Mouse (Mus musculus): Measurements from ENCODE around the gene Stam2. TPM values are rescaled to one million over a fixed set of nuclear protein-coding genes. Genes with fewer than 3 reads are reported as not detected.

Stam2 gene
- polyA plus RNA-seq, 1 experiment from 2014 or later: 22.2 TPM

GRCm38 (mm10) chr2:52714111-52714510, 28.0 kb downstream of the Stam2 start:
- 91% methylated on average over 4 of the region's 4 CpGs for WGBS
- H3K9ac ChIP-seq (ENCODE audit: low read depth, low read length): no peak overlapping the region
- ATAC-seq (replicated peaks; ENCODE audit: low FRiP score): no peak

GRCm38 (mm10) chr2:52710804-52711203, 31.3 kb downstream of the Stam2 start:
- no peaks in the 10 kb centered on the region for H3K9me3 ChIP-seq (ENCODE audit: control insufficient read depth, low read length)
- H3K4me3 ChIP-seq (ENCODE audit: low read depth, low read length): no peak overlapping the region
- no peak overlapping the region for H3K9ac ChIP-seq (ENCODE audit: low read depth, low read length)
- no peak for DNase-seq (ENCODE audit: low spot score)
- H3K27me3 ChIP-seq (replicated peaks; ENCODE audit: control insufficient read depth, insufficient read depth, low read length): no peaks in the 10 kb centered on the region
- ATAC-seq (replicated peaks; ENCODE audit: low FRiP score): no peak
- no peak overlapping the region for H3K4me2 ChIP-seq
- peaks cover 12% of the 10 kb centered on the region for H3K36me3 ChIP-seq (ENCODE audit: control insufficient read depth, insufficient read depth, low read length)
- H3K4me1 ChIP-seq (replicated peaks; ENCODE audit: control insufficient read depth, insufficient read depth, low read length): no peaks in the 10 kb centered on the region
- H3K27ac ChIP-seq (ENCODE audit: low read depth, low read length): no peak overlapping the region
- 89% methylated on average over 2 of the region's 2 CpGs for WGBS

More at GRCm38 (mm10) chr2:52714111-52714510, 28.0 kb downstream of the Stam2 start:
- no peak overlapping the region for H3K4me2 ChIP-seq
- DNase-seq (ENCODE audit: low spot score): no peak
- H3K4me3 ChIP-seq (ENCODE audit: low read depth, low read length): no peak overlapping the region
- H3K27ac ChIP-seq (ENCODE audit: low read depth, low read length): no peak overlapping the region
- H3K36me3 ChIP-seq (ENCODE audit: control insufficient read depth, insufficient read depth, low read length): peaks cover 10% of the 10 kb centered on the region
- H3K27me3 ChIP-seq (replicated peaks; ENCODE audit: control insufficient read depth, insufficient read depth, low read length): no peaks in the 10 kb centered on the region
- no peaks in the 10 kb centered on the region for H3K9me3 ChIP-seq (ENCODE audit: control insufficient read depth, low read length)
- H3K4me1 ChIP-seq (replicated peaks; ENCODE audit: control insufficient read depth, insufficient read depth, low read length): no peaks in the 10 kb centered on the region

GRCm38 (mm10) chr2:52709417-52709816, 32.7 kb downstream of the Stam2 start:
- no peaks in the 10 kb centered on the region for H3K27me3 ChIP-seq (replicated peaks; ENCODE audit: control insufficient read depth, insufficient read depth, low read length)
- no peak overlapping the region for H3K27ac ChIP-seq (ENCODE audit: low read depth, low read length)
- H3K9me3 ChIP-seq (ENCODE audit: control insufficient read depth, low read length): no peaks in the 10 kb centered on the region
- 85% methylated on average over 5 of the region's 5 CpGs for WGBS
- H3K9ac ChIP-seq (ENCODE audit: low read depth, low read length): no peak overlapping the region
- DNase-seq (ENCODE audit: low spot score) (no peak), ATAC-seq (replicated peaks; ENCODE audit: low FRiP score) (no peak)
- peaks cover 12% of the 10 kb centered on the region for H3K36me3 ChIP-seq (ENCODE audit: control insufficient read depth, insufficient read depth, low read length)
- no peak overlapping the region for H3K4me3 ChIP-seq (ENCODE audit: low read depth, low read length)
- H3K4me1 ChIP-seq (replicated peaks; ENCODE audit: control insufficient read depth, insufficient read depth, low read length): no peaks in the 10 kb centered on the region
- H3K4me2 ChIP-seq: no peak overlapping the region

- Histone ChIP-seq H3K4me2 (no peak overlapping the region), H3K4me3 (ENCODE audit: low read depth, low read length) (no peak overlapping the region), H3K36me3 (ENCODE audit: control insufficient read depth, insufficient read depth, low read length) (peaks cover 4% of the 10 kb centered on the region; the same call in 1 of the 2 replicates), H3K4me1 (replicated peaks; ENCODE audit: control insufficient read depth, insufficient read depth, low read length) (no peaks in the 10 kb centered on the region), H3K9ac (ENCODE audit: low read depth, low read length) (no peak overlapping the region), H3K9me3 (ENCODE audit: control insufficient read depth, low read length) (no peaks in the 10 kb centered on the region), H3K27me3 (replicated peaks; ENCODE audit: control insufficient read depth, insufficient read depth, low read length) (no peaks in the 10 kb centered on the region), H3K27ac (ENCODE audit: low read depth, low read length) (no peak overlapping the region)
- DNase-seq (ENCODE audit: low spot score): no peak
- WGBS: 93% methylated on average over 11 of the region's 11 CpGs
- ATAC-seq (replicated peaks; ENCODE audit: low FRiP score): no peak
Measured at GRCm38 (mm10) chr2:52701368-52702036, 40.6 kb downstream of the Stam2 start.

- H3K36me3 ChIP-seq (ENCODE audit: control insufficient read depth, insufficient read depth, low read length): peaks cover 4% of the 10 kb centered on the region; the same call in 1 of the 2 replicates
- ATAC-seq (replicated peaks; ENCODE audit: low FRiP score) (no peak), DNase-seq (ENCODE audit: low spot score) (no peak)
- no peaks in the 10 kb centered on the region for H3K9me3 ChIP-seq (ENCODE audit: control insufficient read depth, low read length)
- H3K9ac ChIP-seq (ENCODE audit: low read depth, low read length): no peak overlapping the region
- no peaks in the 10 kb centered on the region for H3K27me3 ChIP-seq (replicated peaks; ENCODE audit: control insufficient read depth, insufficient read depth, low read length)
- no peak overlapping the region for H3K4me3 ChIP-seq (ENCODE audit: low read depth, low read length)
- H3K4me2 ChIP-seq: no peak overlapping the region
- whole genome bisulfite sequencing: 81% methylated on average over 5 of the region's 5 CpGs
- H3K27ac ChIP-seq (ENCODE audit: low read depth, low read length): no peak overlapping the region
- H3K4me1 ChIP-seq (replicated peaks; ENCODE audit: control insufficient read depth, insufficient read depth, low read length): no peaks in the 10 kb centered on the region
Measured at GRCm38 (mm10) chr2:52700352-52700751, 41.7 kb downstream of the Stam2 start.

- 83% methylated on average over 6 of the region's 6 CpGs for WGBS
- H3K4me2 ChIP-seq: no peak overlapping the region
- H3K9ac ChIP-seq (ENCODE audit: low read depth, low read length): no peak overlapping the region
- no peaks in the 10 kb centered on the region for H3K27me3 ChIP-seq (replicated peaks; ENCODE audit: control insufficient read depth, insufficient read depth, low read length)
- no peak overlapping the region for H3K4me3 ChIP-seq (ENCODE audit: low read depth, low read length)
- peaks cover 2% of the 10 kb centered on the region; the same call in 1 of the 2 replicates for H3K36me3 ChIP-seq (ENCODE audit: control insufficient read depth, insufficient read depth, low read length)
- no peaks in the 10 kb centered on the region for H3K9me3 ChIP-seq (ENCODE audit: control insufficient read depth, low read length)
- H3K4me1 ChIP-seq (replicated peaks; ENCODE audit: control insufficient read depth, insufficient read depth, low read length): no peaks in the 10 kb centered on the region
- H3K27ac ChIP-seq (ENCODE audit: low read depth, low read length): no peak overlapping the region
- ATAC-seq (replicated peaks; ENCODE audit: low FRiP score) (no peak), DNase-seq (ENCODE audit: low spot score) (no peak)
Measured at GRCm38 (mm10) chr2:52694604-52695003, 47.5 kb downstream of the Stam2 start.

- H3K27ac ChIP-seq (ENCODE audit: low read depth, low read length): no peak overlapping the region
- no peak for ATAC-seq (replicated peaks; ENCODE audit: low FRiP score)
- H3K4me1 ChIP-seq (replicated peaks; ENCODE audit: control insufficient read depth, insufficient read depth, low read length): no peaks in the 10 kb centered on the region
- WGBS: 74% methylated on average over 4 of the region's 4 CpGs
- H3K4me2 ChIP-seq: no peak overlapping the region
- H3K9me3 ChIP-seq (ENCODE audit: control insufficient read depth, low read length): no peaks in the 10 kb centered on the region
- H3K4me3 ChIP-seq (ENCODE audit: low read depth, low read length): no peak overlapping the region
- H3K27me3 ChIP-seq (replicated peaks; ENCODE audit: control insufficient read depth, insufficient read depth, low read length): no peaks in the 10 kb centered on the region
- no peak overlapping the region for H3K9ac ChIP-seq (ENCODE audit: low read depth, low read length)
- no peak for DNase-seq (ENCODE audit: low spot score)
- no peaks in the 10 kb centered on the region for H3K36me3 ChIP-seq (ENCODE audit: control insufficient read depth, insufficient read depth, low read length)
Measured at GRCm38 (mm10) chr2:52691745-52692144, 50.3 kb downstream of the Stam2 start.

- Histone ChIP-seq H3K4me2 (no peak overlapping the region), H3K4me1 (replicated peaks; ENCODE audit: control insufficient read depth, insufficient read depth, low read length) (no peaks in the 10 kb centered on the region), H3K27ac (ENCODE audit: low read depth, low read length) (no peak overlapping the region), H3K36me3 (ENCODE audit: control insufficient read depth, insufficient read depth, low read length) (no peaks in the 10 kb centered on the region), H3K27me3 (replicated peaks; ENCODE audit: control insufficient read depth, insufficient read depth, low read length) (no peaks in the 10 kb centered on the region), H3K4me3 (ENCODE audit: low read depth, low read length) (no peak overlapping the region), H3K9ac (ENCODE audit: low read depth, low read length) (no peak overlapping the region), H3K9me3 (ENCODE audit: control insufficient read depth, low read length) (no peaks in the 10 kb centered on the region)
- WGBS: 79% methylated on average over 6 of the region's 6 CpGs
- ATAC-seq (replicated peaks; ENCODE audit: low FRiP score) (no peak), DNase-seq (ENCODE audit: low spot score) (no peak)
Measured at GRCm38 (mm10) chr2:52686601-52687000, 55.5 kb downstream of the Stam2 start.

GRCm38 (mm10) chr2:52677589-52677988, 64.5 kb downstream of the Stam2 start:
- Histone ChIP-seq H3K4me3 (ENCODE audit: low read depth, low read length) (no peak overlapping the region), H3K4me1 (replicated peaks; ENCODE audit: control insufficient read depth, insufficient read depth, low read length) (no peaks in the 10 kb centered on the region; the same call in 1 of the 2 replicates), H3K27ac (ENCODE audit: low read depth, low read length) (no peak overlapping the region), H3K9me3 (ENCODE audit: control insufficient read depth, low read length) (no peaks in the 10 kb centered on the region), H3K9ac (ENCODE audit: low read depth, low read length) (no peak overlapping the region), H3K4me2 (no peak overlapping the region), H3K27me3 (replicated peaks; ENCODE audit: control insufficient read depth, insufficient read depth, low read length) (peaks cover 36% of the 10 kb centered on the region), H3K36me3 (ENCODE audit: control insufficient read depth, insufficient read depth, low read length) (no peaks in the 10 kb centered on the region)
- DNase-seq (ENCODE audit: low spot score) (no peak), ATAC-seq (replicated peaks; ENCODE audit: low FRiP score) (0 out of 2 replicates have a peak, but pooled peaks have one; percentile 12)
- 63% methylated on average over 4 of the region's 4 CpGs for WGBS

All from liver, embryonic 11.5 days (tissue).